Mouse (Mus musculus) hindbrain, embryonic 16.5 days (tissue): ENCODE results near the gene Gpr1. TPM values are rescaled to one million over a fixed set of nuclear protein-coding genes. Genes with fewer than 3 reads are reported as not detected.
"Not testable (repeated sequence)": the region's sequence is repeated elsewhere in the genome, so short reads cannot be mapped to it uniquely, and the experiment has no call there.

ENCODE experiments used
- ATAC-seq: fragments of 200-750 bp; cut with Nextera tagmentation; 2 replicates; pipeline ENCODE4 v1.8.0; 2017; ENCODE audit warnings: moderate TSS enrichment, moderate library complexity
- H3K27ac ChIP-seq: fragments of 300-500 bp; sonication (generic); 2 replicates; pipeline ENCODE4 v1.5.1; 2014; ENCODE audit warnings: low read depth, mild to moderate bottlenecking, control low read depth, low read length, moderate library complexity
- H3K27me3 ChIP-seq: fragments of 300-500 bp; sonication (generic); replicated peaks from 2 replicates; pipeline ENCODE4 v1.6.1; 2014; ENCODE audit warnings: low read length; ENCODE audit not compliant: control insufficient read depth, insufficient read depth
- H3K36me3 ChIP-seq: fragments of 300-500 bp; sonication (generic); 2 replicates; pipeline ENCODE4 v1.6.1; 2014; ENCODE audit warnings: mild to moderate bottlenecking, low read length, moderate library complexity, mixed read lengths; ENCODE audit not compliant: control insufficient read depth, insufficient read depth
- H3K4me1 ChIP-seq: fragments of 300-500 bp; sonication (generic); 2 replicates; pipeline ENCODE4 v1.6.1; 2014; ENCODE audit warnings: low read depth, low read length; ENCODE audit not compliant: control insufficient read depth, insufficient read depth
- H3K4me2 ChIP-seq: fragments of 300-500 bp; sonication (generic); 2 replicates; pipeline ENCODE4 v1.6.1; 2014; ENCODE audit warnings: mild to moderate bottlenecking, low read length, control low read depth, moderate library complexity
- H3K4me3 ChIP-seq: fragments of 300-500 bp; sonication (generic); 2 replicates; pipeline ENCODE4 v1.5.1; 2014; ENCODE audit warnings: mild to moderate bottlenecking, low read length, control low read depth, moderate library complexity
- H3K9ac ChIP-seq: fragments of 300-500 bp; sonication (generic); 2 replicates; pipeline ENCODE4 v1.6.1; 2014; ENCODE audit warnings: low read depth, mild to moderate bottlenecking, control low read depth, low read length, moderate library complexity
- H3K9me3 ChIP-seq: fragments of 300-500 bp; sonication (generic); 2 replicates; pipeline ENCODE4 v1.6.1; 2014; ENCODE audit warnings: mild to moderate bottlenecking, low read length, moderate library complexity; ENCODE audit not compliant: control insufficient read depth
- WGBS: fragments of 180-500 bp; shearing (Covaris S2); extraction: QIAGEN DNeasy Blood & Tissue Kit; methylation state at CpG from one replicate; pipeline ENCODE4 v1.1.7; 2014; 5-methylcytosine and 5-hydroxymethylcytosine counted together
- polyA plus RNA-seq: library from polyadenylated mRNA; unstranded; fragments of >200 nt; fragmentation: Nextera tagmentation; extraction: Ambion mirVana; gene quantifications from 2 replicates; pipeline ENCODE4 v1.2.1, GENCODE M21; 2015

Gene Gpr1
- polyA plus RNA-seq, 1 experiment from 2014 or later = 1.0 TPM

GRCm38 (mm10) chr1:63176604-63177421 is 37.5 kb downstream of the Gpr1 start, which contains the start of the genes Eef1b2 and Ndufs1:
Eef1b2 (plus strand) TSS chr1:63176825.
Ndufs1 (minus strand) TSS chr1:63176833.
- peaks cover 23% of the 10 kb centered on the region for H3K4me1 ChIP-seq
- peak within 1 kb of the TSS; percentile 92 for H3K4me2 ChIP-seq
- H3K9ac ChIP-seq = peak within 1 kb of the TSS; percentile 85
- peak within 1 kb of the TSS; percentile 90 for H3K27ac ChIP-seq
- no peaks in the 10 kb centered on the region for H3K9me3 ChIP-seq
- H3K4me3 ChIP-seq = peak within 1 kb of the TSS; percentile 71
- H3K27me3 ChIP-seq = no peaks in the 10 kb centered on the region
- peaks cover 8% of the 10 kb centered on the region for H3K36me3 ChIP-seq
- peak; percentile 91 for ATAC-seq
- WGBS = under 1% methylated on average over 72 of the region's 72 CpGs

- peak; percentile 44; the same call in 1 of the 2 replicates for ATAC-seq
- H3K4me1 ChIP-seq = peaks cover 23% of the 10 kb centered on the region
- H3K9me3 ChIP-seq = no peaks in the 10 kb centered on the region
- WGBS = 0% methylated on average over 14 of the region's 14 CpGs
- peak overlapping the region; percentile 92 for H3K4me2 ChIP-seq
- H3K9ac ChIP-seq = peak overlapping the region; percentile 85
- no peaks in the 10 kb centered on the region for H3K27me3 ChIP-seq
- peak overlapping the region; percentile 90 for H3K27ac ChIP-seq
- peak overlapping the region; percentile 71 for H3K4me3 ChIP-seq
- H3K36me3 ChIP-seq = peaks cover 8% of the 10 kb centered on the region
Observed at GRCm38 (mm10) chr1:63176259-63176603, 38.1 kb downstream of the Gpr1 start.

- Histone ChIP-seq H3K36me3 (peaks cover 8% of the 10 kb centered on the region), H3K4me2 (peak overlapping the region; percentile 92), H3K27ac (peak overlapping the region; percentile 90), H3K9ac (peak overlapping the region; percentile 85), H3K4me1 (peaks cover 23% of the 10 kb centered on the region), H3K27me3 (no peaks in the 10 kb centered on the region), H3K4me3 (peak overlapping the region; percentile 71), H3K9me3 (no peaks in the 10 kb centered on the region)
- no peak for ATAC-seq
- WGBS = 10% methylated on average over 11 of the region's 11 CpGs
Observed at GRCm38 (mm10) chr1:63175853-63176252, 38.5 kb downstream of the Gpr1 start.

- WGBS = 87% methylated on average over 2 of the region's 2 CpGs
- Histone ChIP-seq H3K4me1 (no peaks in the 10 kb centered on the region), H3K4me2 (no peak overlapping the region), H3K9ac (no peak overlapping the region), H3K36me3 (peaks cover 28% of the 10 kb centered on the region), H3K27ac (no peak overlapping the region), H3K9me3 (no peaks in the 10 kb centered on the region), H3K27me3 (no peaks in the 10 kb centered on the region), H3K4me3 (no peak overlapping the region)
- ATAC-seq = no peak
Observed at GRCm38 (mm10) chr1:63168638-63169037, 45.7 kb downstream of the Gpr1 start.

GRCm38 (mm10) chr1:63140231-63140630 is 74.1 kb downstream of the Gpr1 start:
- no peak overlapping the region for H3K9ac ChIP-seq
- no peaks in the 10 kb centered on the region for H3K9me3 ChIP-seq
- H3K27ac ChIP-seq = no peak overlapping the region
- ATAC-seq = no peak
- H3K4me2 ChIP-seq = no peak overlapping the region
- H3K4me1 ChIP-seq = no peaks in the 10 kb centered on the region
- 95% methylated on average over 13 of the region's 13 CpGs for WGBS
- no peaks in the 10 kb centered on the region for H3K27me3 ChIP-seq
- H3K4me3 ChIP-seq = no peak overlapping the region
- H3K36me3 ChIP-seq = peaks cover 10% of the 10 kb centered on the region

GRCm38 (mm10) chr1:63138586-63138985 is 75.8 kb downstream of the Gpr1 start:
- not testable (repeated sequence) for H3K27ac ChIP-seq, H3K36me3 ChIP-seq, H3K4me2 ChIP-seq, ATAC-seq, H3K4me1 ChIP-seq, H3K9ac ChIP-seq, H3K4me3 ChIP-seq, H3K9me3 ChIP-seq, H3K27me3 ChIP-seq
- WGBS = 89% methylated on average over 1 of the region's 1 CpGs

GRCm38 (mm10) chr1:63137971-63138370 is 76.4 kb downstream of the Gpr1 start:
- peaks cover 6% of the 10 kb centered on the region; the same call in 1 of the 2 replicates for H3K36me3 ChIP-seq
- ATAC-seq = no peak
- H3K27ac ChIP-seq = no peak overlapping the region
- H3K9ac ChIP-seq = no peak overlapping the region
- no peaks in the 10 kb centered on the region for H3K27me3 ChIP-seq
- H3K4me3 ChIP-seq = no peak overlapping the region
- no peaks in the 10 kb centered on the region for H3K4me1 ChIP-seq
- no peaks in the 10 kb centered on the region for H3K9me3 ChIP-seq
- WGBS = 83% methylated on average over 2 of the region's 2 CpGs
- H3K4me2 ChIP-seq = no peak overlapping the region

GRCm38 (mm10) chr1:63134530-63134929 is 79.8 kb downstream of the Gpr1 start:
- peaks cover 4% of the 10 kb centered on the region; the same call in 1 of the 2 replicates for H3K36me3 ChIP-seq
- H3K4me2 ChIP-seq = no peak overlapping the region
- H3K9ac ChIP-seq = no peak overlapping the region
- H3K9me3 ChIP-seq = no peaks in the 10 kb centered on the region
- no peak for ATAC-seq
- H3K4me3 ChIP-seq = no peak overlapping the region
- no peaks in the 10 kb centered on the region for H3K27me3 ChIP-seq
- WGBS = 81% methylated on average over 3 of the region's 3 CpGs
- H3K4me1 ChIP-seq = no peaks in the 10 kb centered on the region
- H3K27ac ChIP-seq = no peak overlapping the region
